Mouse (Mus musculus): ENCODE measurements around the gene Lgals3. TPM values are rescaled to one million over a fixed set of nuclear protein-coding genes. Genes with fewer than 3 reads are reported as not detected.
A peak's percentile ranks its signal among the peaks of the same experiment; 100 is the strongest.

Lgals3 gene
- polyA plus RNA-seq, 1 experiment from 2014 or later: 117 TPM

DNA sequence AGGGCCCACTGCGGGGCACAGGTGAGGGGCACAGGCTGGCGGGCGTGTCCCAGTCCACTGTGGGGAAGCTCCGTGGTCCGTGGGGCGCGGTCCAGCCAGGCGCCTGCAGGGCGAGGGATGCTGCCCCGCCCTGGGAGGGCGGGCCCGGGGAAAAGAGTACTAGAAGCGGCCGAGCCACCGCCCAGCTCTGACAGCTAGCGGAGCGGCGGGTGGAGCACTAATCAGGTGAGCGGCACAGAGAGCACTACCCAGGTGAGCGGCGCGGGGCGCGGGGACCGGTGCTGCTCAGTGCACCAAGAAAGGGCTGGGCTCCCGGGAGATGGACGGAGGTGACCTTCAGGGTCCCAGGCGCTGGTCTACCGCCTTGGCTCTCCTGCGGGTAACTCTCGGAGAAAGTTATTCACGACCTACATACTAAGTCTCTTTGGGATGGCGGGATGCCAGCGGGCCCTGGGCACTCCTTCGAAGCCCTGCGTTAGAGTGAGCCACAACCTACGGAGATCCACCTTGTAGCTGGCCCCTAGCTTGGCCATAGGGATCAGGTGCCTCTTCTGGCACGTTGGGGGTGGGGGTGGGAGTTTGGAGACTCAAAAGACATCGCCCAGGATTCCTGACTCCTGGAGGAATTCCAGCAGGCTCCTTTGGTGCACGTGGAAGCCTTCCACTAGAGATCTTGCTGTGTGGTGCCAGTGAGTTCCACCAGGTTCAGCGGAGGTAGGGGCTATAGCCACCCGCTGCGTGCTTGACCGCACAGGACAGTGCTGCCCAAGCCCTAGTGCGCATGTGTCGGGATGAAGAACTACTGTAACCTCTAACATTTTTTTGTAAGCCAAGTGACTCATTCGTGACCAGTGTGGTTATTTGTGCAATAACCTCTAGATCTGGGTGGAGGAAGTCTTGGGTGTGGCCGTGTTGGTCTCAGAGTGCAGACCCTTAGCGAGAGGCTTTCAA lies 6.5 kb downstream of the Lgals3 start:
- Histone ChIP-seq H3K27me3 (ENCODE audit: insufficient read depth, low read length) (no peaks in the 10 kb centered on the region), H3K4me2 (ENCODE audit: low read length) (peak overlapping the region; percentile 59), H3K4me1 (replicated peaks; ENCODE audit: insufficient read depth, low read length) (peaks cover 10% of the 10 kb centered on the region; the same call in 1 of the 2 replicates), H3K9me3 (replicated peaks; ENCODE audit: low read length) (no peaks in the 10 kb centered on the region), H3K9ac (ENCODE audit: low read depth, low read length) (peak overlapping the region; percentile 18; the same call in 1 of the 2 replicates), H3K4me3 (replicated peaks; ENCODE audit: low read depth, low read length) (peak overlapping the region; percentile 33), H3K36me3 (ENCODE audit: insufficient read depth, low read length) (no peaks in the 10 kb centered on the region), H3K27ac (peak overlapping the region; percentile 47; the same call in 1 of the 2 replicates)
- DNase-seq (ENCODE audit: low spot score) (peak; percentile 34), ATAC-seq (replicated peaks; ENCODE audit: low FRiP score, low read depth) (peak; percentile 73)
- TF ChIP-seq CTCF (IDR thresholded peaks at IDR 0.05; ENCODE audit: low read depth): no peak
- WGBS: 9% methylated on average over 48 of the region's 49 CpGs

DNA sequence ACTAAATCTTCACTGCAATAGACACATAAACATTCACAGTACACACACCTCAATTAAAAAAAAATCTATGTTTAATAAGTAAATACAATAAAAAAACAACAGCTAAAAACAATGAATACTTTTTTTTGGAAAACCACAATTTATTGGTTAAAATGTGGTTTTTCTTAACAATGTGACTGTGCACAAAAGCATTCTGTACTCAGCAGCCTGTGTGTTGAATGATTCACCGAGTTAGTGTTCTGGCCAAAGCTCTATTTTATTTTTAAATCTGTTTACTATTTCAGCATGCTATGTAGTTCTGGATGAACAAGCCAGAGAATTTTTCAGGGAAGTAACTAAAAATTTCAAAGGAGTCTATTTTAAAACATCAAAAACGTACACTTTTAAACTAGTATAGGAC lies 9.0 kb downstream of the Lgals3 start:
- peaks cover 10% of the 10 kb centered on the region; the same call in 1 of the 2 replicates for H3K4me1 ChIP-seq (replicated peaks; ENCODE audit: insufficient read depth, low read length)
- no peak overlapping the region for H3K27ac ChIP-seq
- no peaks in the 10 kb centered on the region for H3K9me3 ChIP-seq (replicated peaks; ENCODE audit: low read length)
- H3K36me3 ChIP-seq (ENCODE audit: insufficient read depth, low read length): no peaks in the 10 kb centered on the region
- H3K4me2 ChIP-seq (ENCODE audit: low read length): no peak overlapping the region
- no peak overlapping the region for H3K4me3 ChIP-seq (replicated peaks; ENCODE audit: low read depth, low read length)
- no peak overlapping the region for H3K9ac ChIP-seq (ENCODE audit: low read depth, low read length)
- no peak for DNase-seq (ENCODE audit: low spot score)
- TF ChIP-seq CTCF (IDR thresholded peaks at IDR 0.05; ENCODE audit: low read depth): no peak
- H3K27me3 ChIP-seq (ENCODE audit: insufficient read depth, low read length): no peaks in the 10 kb centered on the region
- no peak for ATAC-seq (replicated peaks; ENCODE audit: low FRiP score, low read depth)
- WGBS: 54% methylated on average over 2 of the region's 2 CpGs

DNA sequence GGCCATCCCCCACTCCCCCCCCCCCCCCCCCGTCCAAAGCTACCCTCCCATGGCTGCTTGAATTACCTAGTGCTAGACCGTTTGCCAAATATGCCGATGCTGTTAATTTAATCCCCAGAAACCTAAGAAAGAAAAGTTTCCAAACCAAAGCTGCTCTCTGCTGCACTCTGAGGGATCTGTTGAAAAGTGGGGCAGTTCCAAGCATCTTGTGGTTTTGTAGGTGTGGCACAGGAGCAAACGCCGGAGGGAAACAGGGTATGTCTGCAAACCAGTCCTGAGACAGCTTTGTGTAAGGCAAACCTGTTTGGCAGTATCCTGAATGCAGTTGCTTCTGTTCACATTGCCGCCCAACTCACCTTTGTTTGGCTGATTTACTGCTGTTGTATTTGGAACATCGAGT lies 10.8 kb downstream of the Lgals3 start:
- TF ChIP-seq CTCF (IDR thresholded peaks at IDR 0.05; ENCODE audit: low read depth): no peak
- WGBS: 81% methylated on average over 7 of the region's 7 CpGs
- H3K27ac ChIP-seq: no peak overlapping the region
- no peak overlapping the region for H3K9ac ChIP-seq (ENCODE audit: low read depth, low read length)
- H3K4me2 ChIP-seq (ENCODE audit: low read length): no peak overlapping the region
- no peak overlapping the region for H3K4me3 ChIP-seq (replicated peaks; ENCODE audit: low read depth, low read length)
- no peak for ATAC-seq (replicated peaks; ENCODE audit: low FRiP score, low read depth)
- no peaks in the 10 kb centered on the region for H3K27me3 ChIP-seq (ENCODE audit: insufficient read depth, low read length)
- no peaks in the 10 kb centered on the region for H3K9me3 ChIP-seq (replicated peaks; ENCODE audit: low read length)
- no peak for DNase-seq (ENCODE audit: low spot score)
- H3K4me1 ChIP-seq (replicated peaks; ENCODE audit: insufficient read depth, low read length): peaks cover 10% of the 10 kb centered on the region; the same call in 1 of the 2 replicates
- no peaks in the 10 kb centered on the region for H3K36me3 ChIP-seq (ENCODE audit: insufficient read depth, low read length)

DNA sequence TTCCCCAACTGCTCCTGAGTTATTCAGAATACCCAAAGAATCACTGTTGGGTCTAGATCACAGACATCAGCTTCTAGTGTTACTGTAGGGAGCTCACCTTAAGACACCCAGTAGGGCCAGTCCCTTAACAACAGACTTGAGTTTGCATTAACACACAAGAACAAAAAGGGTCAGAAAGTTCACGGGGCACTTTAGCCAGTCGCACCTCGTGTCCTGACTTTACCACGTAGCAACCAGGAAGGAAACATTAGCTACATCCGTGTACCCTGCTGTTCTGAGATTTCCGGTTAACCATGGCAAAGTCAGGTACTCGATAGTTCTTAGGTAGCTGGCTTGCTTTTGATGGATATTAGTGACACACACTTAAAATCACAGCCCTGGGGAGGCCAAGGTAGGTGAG lies 16.4 kb downstream of the Lgals3 start:
- Histone ChIP-seq H3K36me3 (ENCODE audit: insufficient read depth, low read length) (peaks cover 7% of the 10 kb centered on the region; the same call in 1 of the 2 replicates), H3K27me3 (ENCODE audit: insufficient read depth, low read length) (no peaks in the 10 kb centered on the region), H3K4me1 (replicated peaks; ENCODE audit: insufficient read depth, low read length) (no peaks in the 10 kb centered on the region), H3K9ac (ENCODE audit: low read depth, low read length) (no peak overlapping the region), H3K9me3 (replicated peaks; ENCODE audit: low read length) (no peaks in the 10 kb centered on the region), H3K4me3 (replicated peaks; ENCODE audit: low read depth, low read length) (no peak overlapping the region), H3K4me2 (ENCODE audit: low read length) (no peak overlapping the region), H3K27ac (no peak overlapping the region)
- 84% methylated on average over 7 of the region's 7 CpGs for WGBS
- ATAC-seq (replicated peaks; ENCODE audit: low FRiP score, low read depth) (no peak), DNase-seq (ENCODE audit: low spot score) (no peak)
- no peak for TF ChIP-seq CTCF (IDR thresholded peaks at IDR 0.05; ENCODE audit: low read depth)

DNA sequence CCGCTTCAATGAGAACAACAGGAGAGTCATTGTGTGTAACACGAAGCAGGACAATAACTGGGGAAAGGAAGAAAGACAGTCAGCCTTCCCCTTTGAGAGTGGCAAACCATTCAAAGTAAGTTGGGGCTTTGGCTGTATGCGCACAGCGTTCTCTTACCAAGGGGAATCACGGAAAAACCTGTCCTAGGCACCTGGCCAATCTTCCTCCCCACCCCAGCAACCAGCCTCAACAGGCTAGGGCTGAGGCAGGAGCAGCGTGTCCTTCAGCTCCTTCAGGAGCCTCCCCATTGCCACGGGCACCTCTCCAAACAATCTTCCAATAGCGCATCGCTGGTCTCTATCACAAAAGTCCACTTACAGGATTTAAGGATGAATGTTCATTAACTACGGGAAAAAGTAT lies 17.1 kb downstream of the Lgals3 start:
- no peak overlapping the region for H3K4me3 ChIP-seq (replicated peaks; ENCODE audit: low read depth, low read length)
- no peaks in the 10 kb centered on the region for H3K4me1 ChIP-seq (replicated peaks; ENCODE audit: insufficient read depth, low read length)
- ATAC-seq (replicated peaks; ENCODE audit: low FRiP score, low read depth) (no peak), DNase-seq (ENCODE audit: low spot score) (no peak)
- H3K27ac ChIP-seq: no peak overlapping the region
- H3K9ac ChIP-seq (ENCODE audit: low read depth, low read length): no peak overlapping the region
- H3K9me3 ChIP-seq (replicated peaks; ENCODE audit: low read length): no peaks in the 10 kb centered on the region
- no peaks in the 10 kb centered on the region for H3K27me3 ChIP-seq (ENCODE audit: insufficient read depth, low read length)
- WGBS: 87% methylated on average over 10 of the region's 10 CpGs
- peaks cover 11% of the 10 kb centered on the region; the same call in 1 of the 2 replicates for H3K36me3 ChIP-seq (ENCODE audit: insufficient read depth, low read length)
- no peak for TF ChIP-seq CTCF (IDR thresholded peaks at IDR 0.05; ENCODE audit: low read depth)
- H3K4me2 ChIP-seq (ENCODE audit: low read length): no peak overlapping the region

DNA sequence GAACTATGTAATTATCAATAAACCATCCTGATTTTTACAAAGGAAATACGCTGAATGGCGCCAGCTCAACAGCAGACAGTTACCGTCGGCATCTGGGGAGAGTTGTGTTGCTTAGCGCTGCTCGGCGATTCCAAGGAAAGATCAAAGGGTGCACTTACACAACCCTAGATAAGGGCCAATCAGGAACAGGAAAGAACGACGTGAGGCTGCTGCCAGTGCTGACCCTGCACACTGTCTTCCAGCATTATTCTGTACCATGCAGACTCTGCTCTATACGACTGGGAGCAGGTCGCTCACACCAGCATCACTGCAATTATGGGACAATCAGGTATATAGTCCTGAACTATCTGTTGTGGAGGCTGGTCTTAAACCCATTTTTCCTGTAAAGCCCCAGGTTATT lies 18.6 kb downstream of the Lgals3 start:
- 75% methylated on average over 11 of the region's 11 CpGs for WGBS
- H3K9me3 ChIP-seq (replicated peaks; ENCODE audit: low read length): no peaks in the 10 kb centered on the region
- no peak overlapping the region for H3K4me3 ChIP-seq (replicated peaks; ENCODE audit: low read depth, low read length)
- DNase-seq (ENCODE audit: low spot score): no peak
- no peaks in the 10 kb centered on the region for H3K4me1 ChIP-seq (replicated peaks; ENCODE audit: insufficient read depth, low read length)
- ATAC-seq (replicated peaks; ENCODE audit: low FRiP score, low read depth): no peak
- no peaks in the 10 kb centered on the region for H3K27me3 ChIP-seq (ENCODE audit: insufficient read depth, low read length)
- H3K36me3 ChIP-seq (ENCODE audit: insufficient read depth, low read length): peaks cover 11% of the 10 kb centered on the region; the same call in 1 of the 2 replicates
- TF ChIP-seq CTCF (IDR thresholded peaks at IDR 0.05; ENCODE audit: low read depth): no peak
- no peak overlapping the region for H3K4me2 ChIP-seq (ENCODE audit: low read length)
- H3K27ac ChIP-seq: no peak overlapping the region
- no peak overlapping the region for H3K9ac ChIP-seq (ENCODE audit: low read depth, low read length)

Data from kidney, postnatal 0 days (tissue).